Mouse (Mus musculus): ENCODE results near the gene Arhgef25. TPM values are rescaled to one million over a fixed set of nuclear protein-coding genes. Genes with fewer than 3 reads are reported as not detected.
"Not testable (repeated sequence)": the region's sequence is repeated elsewhere in the genome, so short reads cannot be mapped to it uniquely, and the experiment has no call there.

The Arhgef25 gene
- polyA plus RNA-seq, 2 experiments, result 3.4 to 7.7 TPM

GRCm38 (mm10) chr10:127153323-127153722 is 36.6 kb downstream of the Arhgef25 start:
- WGBS (ENCODE audit: insufficient replicate concordance), result 82% methylated on average over 7 of the region's 7 CpGs
- Histone ChIP-seq H3K9me3 (ENCODE audit: control insufficient read depth, low read length) (no peaks in the 10 kb centered on the region), H3K9ac (replicated peaks) (no peak overlapping the region), H3K4me3 (ENCODE audit: insufficient read depth in 1 of 2, low read depth in 2 of 2, low read length in 2 of 2) (no peak overlapping the region), H3K36me3 (replicated peaks; ENCODE audit: control insufficient read depth, insufficient read depth, low read depth) (no peaks in the 10 kb centered on the region), H3K4me1 (replicated peaks; ENCODE audit: control insufficient read depth in 2 of 2, insufficient read depth in 2 of 2, low read length in 1 of 2) (peaks cover 0 to 9% of the 10 kb centered on the region in 2 experiments; a peak in 2 of 4 replicates), H3K27me3 (ENCODE audit: control insufficient read depth, insufficient read depth, low read length) (no peaks in the 10 kb centered on the region), H3K27ac (no peak overlapping the region), H3K4me2 (ENCODE audit: low read depth) (no peak overlapping the region)
- ATAC-seq (ENCODE audit: insufficient read depth) (no peak), DNase-seq (ENCODE audit: low read depth in 3 of 3, low spot score in 3 of 3) (no peak)
- no peak for TF ChIP-seq CTCF (IDR thresholded peaks at IDR 0.05; ENCODE audit: low read depth)
- TF ChIP-seq EP300 (IDR thresholded peaks at IDR 0.05; ENCODE audit: low read depth), result no peak

GRCm38 (mm10) chr10:127152556-127152955 is 37.3 kb downstream of the Arhgef25 start:
- not testable (repeated sequence) for H3K9ac ChIP-seq (replicated peaks); H3K9me3 ChIP-seq (ENCODE audit: control insufficient read depth, low read length); H3K27ac ChIP-seq; ATAC-seq (ENCODE audit: insufficient read depth); H3K27me3 ChIP-seq (ENCODE audit: control insufficient read depth, insufficient read depth, low read length); H3K4me1 ChIP-seq (replicated peaks; ENCODE audit: control insufficient read depth in 2 of 2, insufficient read depth in 2 of 2, low read length in 1 of 2); H3K4me2 ChIP-seq (ENCODE audit: low read depth); DNase-seq (ENCODE audit: low read depth in 3 of 3, low spot score in 3 of 3); H3K36me3 ChIP-seq (replicated peaks; ENCODE audit: control insufficient read depth, insufficient read depth, low read depth); H3K4me3 ChIP-seq (ENCODE audit: insufficient read depth in 1 of 2, low read depth in 2 of 2, low read length in 2 of 2)
- 70% methylated on average over 10 of the region's 10 CpGs for WGBS (ENCODE audit: insufficient replicate concordance)

- H3K27ac ChIP-seq; ATAC-seq (ENCODE audit: insufficient read depth); H3K4me3 ChIP-seq (ENCODE audit: insufficient read depth in 1 of 2, low read depth in 2 of 2, low read length in 2 of 2); H3K36me3 ChIP-seq (replicated peaks; ENCODE audit: control insufficient read depth, insufficient read depth, low read depth); H3K9ac ChIP-seq (replicated peaks); H3K9me3 ChIP-seq (ENCODE audit: control insufficient read depth, low read length); H3K27me3 ChIP-seq (ENCODE audit: control insufficient read depth, insufficient read depth, low read length); DNase-seq (ENCODE audit: low read depth in 3 of 3, low spot score in 3 of 3); H3K4me1 ChIP-seq (replicated peaks; ENCODE audit: control insufficient read depth in 2 of 2, insufficient read depth in 2 of 2, low read length in 1 of 2); H3K4me2 ChIP-seq (ENCODE audit: low read depth): not testable (repeated sequence)
- WGBS (ENCODE audit: insufficient replicate concordance), result 76% methylated on average over 3 of the region's 3 CpGs
Observed at GRCm38 (mm10) chr10:127151233-127151632, 38.6 kb downstream of the Arhgef25 start.

DNA sequence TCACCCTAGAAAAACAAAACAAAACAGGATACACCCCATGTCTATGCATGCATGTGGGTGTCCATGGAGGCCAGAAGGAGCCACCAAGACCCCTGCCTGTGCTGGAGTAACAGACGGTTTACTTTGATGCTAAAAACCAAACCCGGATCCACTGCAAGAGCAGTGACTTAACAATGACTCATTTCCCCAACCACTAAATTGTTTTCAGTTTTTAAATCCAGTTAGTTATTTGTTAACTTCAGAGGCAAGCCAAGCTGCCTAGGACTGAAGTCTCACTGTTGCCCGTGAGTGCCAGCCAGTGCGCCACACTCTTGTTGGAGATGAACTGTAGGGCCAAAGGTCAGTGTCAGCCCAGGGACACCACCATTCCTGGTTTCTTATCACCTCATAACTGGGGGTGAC is 39.4 kb downstream of the Arhgef25 start:
- DNase-seq (ENCODE audit: low read depth in 3 of 3, low spot score in 3 of 3) (no peak), ATAC-seq (ENCODE audit: insufficient read depth) (no peak)
- no peaks in the 10 kb centered on the region for H3K27me3 ChIP-seq (ENCODE audit: control insufficient read depth, insufficient read depth, low read length)
- no peaks in the 10 kb centered on the region for H3K36me3 ChIP-seq (replicated peaks; ENCODE audit: control insufficient read depth, insufficient read depth, low read depth)
- no peak overlapping the region for H3K4me2 ChIP-seq (ENCODE audit: low read depth)
- no peak overlapping the region for H3K4me3 ChIP-seq (ENCODE audit: insufficient read depth in 1 of 2, low read depth in 2 of 2, low read length in 2 of 2)
- H3K9me3 ChIP-seq (ENCODE audit: control insufficient read depth, low read length), result no peaks in the 10 kb centered on the region
- no peak overlapping the region for H3K27ac ChIP-seq
- no peak overlapping the region for H3K9ac ChIP-seq (replicated peaks)
- WGBS (ENCODE audit: insufficient replicate concordance), result 58% methylated on average over 4 of the region's 4 CpGs
- peaks cover 0 to 7% of the 10 kb centered on the region in 2 experiments; a peak in 1 of 4 replicates for H3K4me1 ChIP-seq (replicated peaks; ENCODE audit: control insufficient read depth in 2 of 2, insufficient read depth in 2 of 2, low read length in 1 of 2)
- TF ChIP-seq EP300 (IDR thresholded peaks at IDR 0.05; ENCODE audit: low read depth) (no peak), CTCF (IDR thresholded peaks at IDR 0.05; ENCODE audit: low read depth) (no peak)

GRCm38 (mm10) chr10:127147135-127147534 is 42.7 kb downstream of the Arhgef25 start:
- Histone ChIP-seq H3K9me3 (ENCODE audit: control insufficient read depth, low read length) (no peaks in the 10 kb centered on the region), H3K27ac (no peak overlapping the region), H3K27me3 (ENCODE audit: control insufficient read depth, insufficient read depth, low read length) (no peaks in the 10 kb centered on the region), H3K9ac (replicated peaks) (no peak overlapping the region), H3K4me2 (ENCODE audit: low read depth) (no peak overlapping the region), H3K4me3 (ENCODE audit: insufficient read depth in 1 of 2, low read depth in 2 of 2, low read length in 2 of 2) (no peak overlapping the region), H3K36me3 (replicated peaks; ENCODE audit: control insufficient read depth, insufficient read depth, low read depth) (no peaks in the 10 kb centered on the region), H3K4me1 (replicated peaks; ENCODE audit: control insufficient read depth in 2 of 2, insufficient read depth in 2 of 2, low read length in 1 of 2) (peaks cover 0 to 5% of the 10 kb centered on the region in 2 experiments; a peak in 1 of 4 replicates)
- ATAC-seq (ENCODE audit: insufficient read depth) (no peak), DNase-seq (ENCODE audit: low read depth in 3 of 3, low spot score in 3 of 3) (no peak)
- WGBS (ENCODE audit: insufficient replicate concordance), result 64% methylated on average over 6 of the region's 6 CpGs
- TF ChIP-seq CTCF (IDR thresholded peaks at IDR 0.05; ENCODE audit: low read depth) (no peak), EP300 (IDR thresholded peaks at IDR 0.05; ENCODE audit: low read depth) (no peak)

Data from liver, embryonic 14.5 days (tissue).